Mouse (Mus musculus): ENCODE data around the gene Tamm41.

DNA sequence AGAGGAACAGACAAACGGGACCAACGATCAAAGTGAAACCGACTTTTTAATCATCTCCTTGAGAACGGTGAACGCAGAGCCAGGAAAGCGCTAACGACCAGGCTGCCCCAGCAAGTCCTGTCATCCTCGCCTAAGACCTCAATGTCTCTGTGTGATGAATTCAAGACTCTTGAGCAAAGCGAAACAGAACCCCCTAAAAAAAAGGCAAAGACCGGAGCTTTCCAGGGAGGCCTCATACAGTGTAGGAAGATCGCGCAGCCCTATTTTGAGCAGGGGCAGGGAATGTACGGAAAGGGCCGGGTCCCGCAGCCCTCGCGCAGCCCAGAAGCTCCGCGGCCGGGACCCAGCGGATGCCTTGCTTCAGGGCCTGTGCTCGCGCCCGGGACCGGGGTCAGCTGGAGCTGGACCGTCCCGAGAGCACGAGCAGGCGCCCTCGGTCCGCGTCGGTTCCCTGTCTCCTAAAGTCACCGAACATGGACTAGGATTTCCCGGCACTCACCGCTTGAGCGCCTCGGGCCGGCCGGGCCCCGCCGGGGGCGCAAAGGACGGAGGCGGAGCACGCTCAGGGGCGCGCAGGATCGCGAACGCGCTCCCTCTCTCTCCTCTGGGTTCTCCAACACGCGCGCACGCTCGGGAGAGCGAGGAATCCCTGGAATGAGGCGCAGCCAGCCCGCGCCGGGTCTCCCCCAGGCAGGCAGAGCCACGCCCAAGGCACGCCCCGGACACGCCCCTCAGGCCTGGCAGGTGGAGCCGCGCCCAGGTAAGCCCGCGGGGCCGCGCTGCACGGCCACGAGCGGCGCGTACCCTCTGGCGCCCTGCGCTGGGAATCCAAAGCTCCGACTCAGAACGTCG is 69.1 kb downstream of the Tamm41 start:
- no peak for TF ChIP-seq CTCF (IDR thresholded peaks at IDR 0.05; ENCODE audit: insufficient read depth, low read length)
- peak; percentile 66; the same call in 1 of the 2 replicates for TF ChIP-seq POLR2A (IDR thresholded peaks at IDR 0.05; ENCODE audit: borderline replicate concordance, extremely low read depth, low read depth, low read length)
